Mouse (Mus musculus): ENCODE results near the gene Idnk. TPM values are rescaled to one million over a fixed set of nuclear protein-coding genes. Genes with fewer than 3 reads are reported as not detected.

The Idnk gene
- polyA plus RNA-seq, 1 experiment from 2014 or later = 29.5 TPM

GRCm38 (mm10) chr13:58197211-58197610 is 39.8 kb downstream of the Idnk start:
- peaks cover 26% of the 10 kb centered on the region for H3K36me3 ChIP-seq
- H3K27ac ChIP-seq = no peak overlapping the region
- no peak overlapping the region for H3K4me3 ChIP-seq
- WGBS = 67% methylated on average over 3 of the region's 3 CpGs
- H3K9me3 ChIP-seq (replicated peaks) = no peaks in the 10 kb centered on the region
- no peak overlapping the region for H3K4me2 ChIP-seq
- no peaks in the 10 kb centered on the region for H3K27me3 ChIP-seq
- H3K4me1 ChIP-seq (replicated peaks) = peaks cover 10% of the 10 kb centered on the region
- no peak for ATAC-seq (replicated peaks; ENCODE audit: insufficient number of reproducible peaks, insufficient read depth, low FRiP score, low read depth)
- no peak overlapping the region for H3K9ac ChIP-seq

GRCm38 (mm10) chr13:58197981-58198640 is 40.7 kb downstream of the Idnk start:
- no peak overlapping the region for H3K4me3 ChIP-seq
- no peak overlapping the region for H3K4me2 ChIP-seq
- no peaks in the 10 kb centered on the region for H3K27me3 ChIP-seq
- H3K9ac ChIP-seq = no peak overlapping the region
- ATAC-seq (replicated peaks; ENCODE audit: insufficient number of reproducible peaks, insufficient read depth, low FRiP score, low read depth) = no peak
- WGBS = 61% methylated on average over 7 of the region's 7 CpGs
- H3K4me1 ChIP-seq (replicated peaks) = peaks cover 10% of the 10 kb centered on the region
- no peaks in the 10 kb centered on the region for H3K9me3 ChIP-seq (replicated peaks)
- H3K27ac ChIP-seq = no peak overlapping the region
- peaks cover 19% of the 10 kb centered on the region for H3K36me3 ChIP-seq

GRCm38 (mm10) chr13:58201343-58201742 is 43.9 kb downstream of the Idnk start:
- Histone ChIP-seq H3K27me3 (no peaks in the 10 kb centered on the region), H3K4me3 (no peak overlapping the region), H3K4me2 (no peak overlapping the region), H3K4me1 (replicated peaks) (peaks cover 12% of the 10 kb centered on the region), H3K36me3 (peaks cover 2% of the 10 kb centered on the region), H3K9me3 (replicated peaks) (no peaks in the 10 kb centered on the region), H3K9ac (no peak overlapping the region), H3K27ac (no peak overlapping the region)
- ATAC-seq (replicated peaks; ENCODE audit: insufficient number of reproducible peaks, insufficient read depth, low FRiP score, low read depth) = no peak
- WGBS = 85% methylated on average over 6 of the region's 6 CpGs

- Histone ChIP-seq H3K9me3 (replicated peaks) (no peaks in the 10 kb centered on the region), H3K4me3 (no peak overlapping the region), H3K4me2 (no peak overlapping the region), H3K9ac (no peak overlapping the region), H3K27me3 (no peaks in the 10 kb centered on the region), H3K4me1 (replicated peaks) (peaks cover 17% of the 10 kb centered on the region), H3K36me3 (no peaks in the 10 kb centered on the region), H3K27ac (no peak overlapping the region)
- no peak for ATAC-seq (replicated peaks; ENCODE audit: insufficient number of reproducible peaks, insufficient read depth, low FRiP score, low read depth)
- WGBS = 91% methylated on average over 3 of the region's 3 CpGs
Measured at GRCm38 (mm10) chr13:58201908-58202307, 44.5 kb downstream of the Idnk start.

GRCm38 (mm10) chr13:58202903-58203302 is 45.5 kb downstream of the Idnk start:
- WGBS = 68% methylated on average over 1 of the region's 1 CpGs
- Histone ChIP-seq H3K27me3 (no peaks in the 10 kb centered on the region), H3K4me2 (no peak overlapping the region), H3K4me1 (replicated peaks) (peaks cover 17% of the 10 kb centered on the region), H3K36me3 (no peaks in the 10 kb centered on the region), H3K9ac (no peak overlapping the region), H3K9me3 (replicated peaks) (no peaks in the 10 kb centered on the region), H3K27ac (no peak overlapping the region), H3K4me3 (no peak overlapping the region)
- no peak for ATAC-seq (replicated peaks; ENCODE audit: insufficient number of reproducible peaks, insufficient read depth, low FRiP score, low read depth)

GRCm38 (mm10) chr13:58204202-58204601 is 46.8 kb downstream of the Idnk start:
- H3K27me3 ChIP-seq = no peaks in the 10 kb centered on the region
- WGBS = 89% methylated on average over 3 of the region's 3 CpGs
- no peak for ATAC-seq (replicated peaks; ENCODE audit: insufficient number of reproducible peaks, insufficient read depth, low FRiP score, low read depth)

GRCm38 (mm10) chr13:58204986-58205385 is 47.5 kb downstream of the Idnk start:
- Histone ChIP-seq H3K9ac (no peak overlapping the region), H3K9me3 (replicated peaks) (no peaks in the 10 kb centered on the region), H3K4me2 (no peak overlapping the region), H3K4me1 (replicated peaks) (peaks cover 13% of the 10 kb centered on the region), H3K27ac (no peak overlapping the region), H3K36me3 (no peaks in the 10 kb centered on the region), H3K4me3 (no peak overlapping the region), H3K27me3 (no peaks in the 10 kb centered on the region)
- no peak for ATAC-seq (replicated peaks; ENCODE audit: insufficient number of reproducible peaks, insufficient read depth, low FRiP score, low read depth)
- WGBS = 71% methylated on average over 4 of the region's 4 CpGs

More at GRCm38 (mm10) chr13:58204202-58204601, 46.8 kb downstream of the Idnk start:
- H3K4me1 ChIP-seq (replicated peaks) = peaks cover 16% of the 10 kb centered on the region
- no peak overlapping the region for H3K27ac ChIP-seq
- H3K36me3 ChIP-seq = no peaks in the 10 kb centered on the region
- no peak overlapping the region for H3K4me3 ChIP-seq
- H3K9ac ChIP-seq = no peak overlapping the region
- H3K4me2 ChIP-seq = no peak overlapping the region
- H3K9me3 ChIP-seq (replicated peaks) = no peaks in the 10 kb centered on the region

GRCm38 (mm10) chr13:58206084-58206483 is 48.6 kb downstream of the Idnk start:
- H3K4me1 ChIP-seq (replicated peaks) = peaks cover 18% of the 10 kb centered on the region
- 74% methylated on average over 4 of the region's 4 CpGs for WGBS
- H3K27me3 ChIP-seq = no peaks in the 10 kb centered on the region
- no peaks in the 10 kb centered on the region for H3K9me3 ChIP-seq (replicated peaks)
- no peaks in the 10 kb centered on the region for H3K36me3 ChIP-seq
- H3K4me2 ChIP-seq = no peak overlapping the region
- ATAC-seq (replicated peaks; ENCODE audit: insufficient number of reproducible peaks, insufficient read depth, low FRiP score, low read depth) = no peak
- no peak overlapping the region for H3K4me3 ChIP-seq
- no peak overlapping the region for H3K27ac ChIP-seq
- H3K9ac ChIP-seq = no peak overlapping the region

GRCm38 (mm10) chr13:58210441-58210840 is 53.0 kb downstream of the Idnk start:
- no peaks in the 10 kb centered on the region for H3K27me3 ChIP-seq
- H3K4me1 ChIP-seq (replicated peaks) = peaks cover 36% of the 10 kb centered on the region
- H3K36me3 ChIP-seq = no peaks in the 10 kb centered on the region
- H3K4me3 ChIP-seq = no peak overlapping the region
- no peak overlapping the region for H3K27ac ChIP-seq
- 57% methylated on average over 5 of the region's 5 CpGs for WGBS
- no peak overlapping the region for H3K4me2 ChIP-seq
- no peak overlapping the region for H3K9ac ChIP-seq
- no peak for ATAC-seq (replicated peaks; ENCODE audit: insufficient number of reproducible peaks, insufficient read depth, low FRiP score, low read depth)
- no peaks in the 10 kb centered on the region for H3K9me3 ChIP-seq (replicated peaks)

GRCm38 (mm10) chr13:58212530-58212929 is 55.1 kb downstream of the Idnk start:
- Histone ChIP-seq H3K9me3 (replicated peaks) (no peaks in the 10 kb centered on the region), H3K27me3 (no peaks in the 10 kb centered on the region), H3K27ac (no peak overlapping the region), H3K4me2 (no peak overlapping the region), H3K4me3 (no peak overlapping the region), H3K36me3 (no peaks in the 10 kb centered on the region), H3K4me1 (replicated peaks) (peaks cover 34% of the 10 kb centered on the region), H3K9ac (no peak overlapping the region)
- ATAC-seq (replicated peaks; ENCODE audit: insufficient number of reproducible peaks, insufficient read depth, low FRiP score, low read depth) = no peak
- 68% methylated on average over 2 of the region's 2 CpGs for WGBS

GRCm38 (mm10) chr13:58213801-58214200 is 56.4 kb downstream of the Idnk start:
- Histone ChIP-seq H3K27me3 (no peaks in the 10 kb centered on the region), H3K4me1 (replicated peaks) (peaks cover 33% of the 10 kb centered on the region), H3K9me3 (replicated peaks) (no peaks in the 10 kb centered on the region), H3K4me3 (peak overlapping the region; percentile 92), H3K9ac (peak overlapping the region; percentile 97), H3K27ac (no peak overlapping the region), H3K4me2 (peak overlapping the region; percentile 77), H3K36me3 (no peaks in the 10 kb centered on the region)
- 42% methylated on average over 8 of the region's 8 CpGs for WGBS
- no peak for ATAC-seq (replicated peaks; ENCODE audit: insufficient number of reproducible peaks, insufficient read depth, low FRiP score, low read depth)
